Mouse (Mus musculus) thymus, adult 2 months (tissue): Measurements from ENCODE around the gene Apbb2. TPM values are rescaled to one million over a fixed set of nuclear protein-coding genes. Genes with fewer than 3 reads are reported as not detected.

Source experiments
- DNase-seq: peaks from one replicate; pipeline ENCODE4 v3.0.0; 2021
- H3K27ac ChIP-seq: fragments of 200-500 bp; 2 replicates; pipeline ENCODE4 v1.5.1; 2012; ENCODE audit warnings: low read length, control low read depth; ENCODE audit not compliant: control insufficient read depth, insufficient read depth
- H3K27me3 ChIP-seq: fragments of 200-500 bp; 2 replicates; pipeline ENCODE4 v1.6.1; 2012; ENCODE audit warnings: mild to moderate bottlenecking, low read length, moderate library complexity, mixed read lengths; ENCODE audit not compliant: control insufficient read depth, insufficient read depth
- H3K36me3 ChIP-seq: fragments of 200-500 bp; 2 replicates; pipeline ENCODE4 v1.6.1; 2012; ENCODE audit warnings: mild to moderate bottlenecking, low read length, moderate library complexity; ENCODE audit not compliant: control insufficient read depth, insufficient read depth
- H3K4me1 ChIP-seq: fragments of 200-500 bp; replicated peaks from 2 replicates; pipeline ENCODE4 v1.6.1; 2012; ENCODE audit warnings: low read length; ENCODE audit not compliant: control insufficient read depth, insufficient read depth
- H3K4me3 ChIP-seq: fragments of 200-500 bp; 2 replicates; pipeline ENCODE4 v1.5.1; 2012; ENCODE audit warnings: mild to moderate bottlenecking, low read length, control low read depth, moderate library complexity; ENCODE audit not compliant: control insufficient read depth, insufficient read depth
- CTCF ChIP-seq: fragments of 200-500 bp; IDR thresholded peaks from 2 replicates; pipeline ENCODE4 v1.5.1; 2012; ENCODE audit warnings: mild to moderate bottlenecking, control low read depth, low read length, moderate library complexity, borderline replicate concordance; ENCODE audit not compliant: control insufficient read depth, poor library complexity, insufficient read depth; ENCODE audit errors: extremely low read depth
- POLR2A ChIP-seq: fragments of 200-500 bp; IDR thresholded peaks from 2 replicates; pipeline ENCODE4 v1.6.1; 2012; ENCODE audit warnings: mild to moderate bottlenecking, low read length, control low read depth, moderate library complexity; ENCODE audit not compliant: control insufficient read depth, poor library complexity, insufficient read depth; ENCODE audit errors: extremely low read depth
- WGBS: fragments of 180-500 bp; shearing (Covaris S2); methylation state at CpG from one replicate; pipeline ENCODE4 v1.1.7; 2018; 5-methylcytosine and 5-hydroxymethylcytosine counted together
- polyA plus RNA-seq: library from polyadenylated mRNA; depleted of rRNA; stranded (reverse); fragments of >200 nt; gene quantifications from 2 replicates; pipeline ENCODE4 v1.2.3, GENCODE M21; 2012; rRNA removed

Apbb2 gene
- 2.6 and 3.6 TPM in 2 replicates for polyA plus RNA-seq

GRCm38 (mm10) chr5:66618597-66618996 is at the start of gene Apbb2:
Apbb2 (minus strand) TSS chr5:66618784.
- H3K27ac ChIP-seq: no peak within 1 kb of the TSS
- under 1% methylated on average over 39 of the region's 39 CpGs for WGBS
- TF ChIP-seq CTCF (peak; percentile 86; the same call in 1 of the 2 replicates), POLR2A (peak; percentile 38; the same call in 1 of the 2 replicates)
- no peaks in the 10 kb centered on the region for H3K36me3 ChIP-seq
- no peaks in the 10 kb centered on the region; the same call in 1 of the 2 replicates for H3K27me3 ChIP-seq
- DNase-seq: peak; percentile 93
- H3K4me3 ChIP-seq: peak within 1 kb of the TSS; percentile 93
- H3K4me1 ChIP-seq: peaks cover 12% of the 10 kb centered on the region

- TF ChIP-seq CTCF (no peak), POLR2A (no peak)
- WGBS: 54% methylated on average over 5 of the region's 5 CpGs
- no peaks in the 10 kb centered on the region for H3K4me1 ChIP-seq
- no peaks in the 10 kb centered on the region for H3K36me3 ChIP-seq
- no peak overlapping the region for H3K4me3 ChIP-seq
- H3K27ac ChIP-seq: no peak overlapping the region
- no peak for DNase-seq
- H3K27me3 ChIP-seq: no peaks in the 10 kb centered on the region
Observed at GRCm38 (mm10) chr5:66654220-66654619, 35.6 kb upstream of the Apbb2 start.

- H3K4me1 ChIP-seq: no peaks in the 10 kb centered on the region
- no peaks in the 10 kb centered on the region for H3K27me3 ChIP-seq
- no peaks in the 10 kb centered on the region for H3K36me3 ChIP-seq
- no peak overlapping the region for H3K27ac ChIP-seq
- TF ChIP-seq POLR2A: no peak
- no peak for TF ChIP-seq CTCF
- WGBS: 73% methylated on average over 7 of the region's 7 CpGs
- H3K4me3 ChIP-seq: no peak overlapping the region
- no peak for DNase-seq
Observed at GRCm38 (mm10) chr5:66647504-66647903, 28.9 kb upstream of the Apbb2 start.

GRCm38 (mm10) chr5:66643260-66643659 is 24.7 kb upstream of the Apbb2 start:
- Histone ChIP-seq H3K36me3 (no peaks in the 10 kb centered on the region), H3K27ac (no peak overlapping the region), H3K4me3 (no peak overlapping the region), H3K4me1 (no peaks in the 10 kb centered on the region), H3K27me3 (no peaks in the 10 kb centered on the region)
- DNase-seq: no peak
- WGBS: 50% methylated on average over 5 of the region's 5 CpGs
- TF ChIP-seq CTCF: no peak

- Histone ChIP-seq H3K27ac (no peak overlapping the region), H3K4me1 (no peaks in the 10 kb centered on the region), H3K4me3 (no peak overlapping the region), H3K27me3 (no peaks in the 10 kb centered on the region), H3K36me3 (no peaks in the 10 kb centered on the region)
- 95% methylated on average over 4 of the region's 4 CpGs for WGBS
- no peak for DNase-seq
- TF ChIP-seq CTCF: no peak
- TF ChIP-seq POLR2A: no peak
Observed at GRCm38 (mm10) chr5:66642156-66642555, 23.6 kb upstream of the Apbb2 start.

- TF ChIP-seq POLR2A (no peak), CTCF (no peak)
- no peaks in the 10 kb centered on the region for H3K36me3 ChIP-seq
- no peaks in the 10 kb centered on the region for H3K27me3 ChIP-seq
- 63% methylated on average over 10 of the region's 10 CpGs for WGBS
- no peaks in the 10 kb centered on the region for H3K4me1 ChIP-seq
- DNase-seq: no peak
- H3K27ac ChIP-seq: no peak overlapping the region
- no peak overlapping the region for H3K4me3 ChIP-seq
Observed at GRCm38 (mm10) chr5:66635459-66636079, 17.0 kb upstream of the Apbb2 start.

GRCm38 (mm10) chr5:66627805-66628204 is 9.2 kb upstream of the Apbb2 start:
- Histone ChIP-seq H3K4me3 (no peak overlapping the region), H3K4me1 (no peaks in the 10 kb centered on the region), H3K27me3 (no peaks in the 10 kb centered on the region), H3K27ac (no peak overlapping the region), H3K36me3 (no peaks in the 10 kb centered on the region)
- no peak for DNase-seq
- WGBS: 69% methylated on average over 7 of the region's 7 CpGs
- TF ChIP-seq POLR2A (no peak), CTCF (no peak)
